Mouse (Mus musculus): ENCODE results near the gene 4930519P11Rik. TPM values are rescaled to one million over a fixed set of nuclear protein-coding genes. Genes with fewer than 3 reads are reported as not detected.

Gene 4930519P11Rik
- total and polyA plus RNA-seq, 3 experiments = not detected

GRCm38 (mm10) chr2:154630531-154630930 is 17.3 kb upstream of the 4930519P11Rik start:
- no peaks in the 10 kb centered on the region for H3K27me3 ChIP-seq (replicated peaks)
- dilution Hi-C loops (cut with MboI; ENCODE audit: extremely low pct_ligation_motif_present, extremely low pct_unique_long_range_greater_than_20kb, low sequenced_read_pairs) (no loop called here), in situ Hi-C loops (cut with MboI; ENCODE audit: low pct_ligation_motif_present, low pct_unique_long_range_greater_than_20kb, low sequenced_read_pairs) (no loop called here)
- TF ChIP-seq CHD2 (IDR thresholded peaks at IDR 0.05; ENCODE audit: low read length) = no peak
- TF ChIP-seq ZNF384 (IDR thresholded peaks at IDR 0.05; ENCODE audit: low read depth, low read length) = no peak
- no peak for TF ChIP-seq JUND (conservative IDR thresholded peaks at IDR 0.05; ENCODE audit: low read depth, low read length)
- no peak for TF ChIP-seq TBP (conservative IDR thresholded peaks at IDR 0.05; ENCODE audit: low read depth, low read length)
- TF ChIP-seq MAX (IDR thresholded peaks at IDR 0.05; ENCODE audit: low read length) = no peak
- TF ChIP-seq HCFC1 (IDR thresholded peaks at IDR 0.05; ENCODE audit: low read depth, low read length) = no peak
- H3K4me3 ChIP-seq (replicated peaks in 1 of 3; ENCODE audit: low read depth in 2 of 3, low read length in 2 of 3, poor library complexity in 1 of 3) = no peak overlapping the region
- no peaks in the 10 kb centered on the region for H3K9me3 ChIP-seq (replicated peaks; ENCODE audit: low read length)
- no peak for DNase-seq (ENCODE audit: extremely low read depth)
- no peaks in the 10 kb centered on the region for H3K79me2 ChIP-seq (replicated peaks; ENCODE audit: control insufficient read depth, extremely low read depth, insufficient read depth, poor library complexity, severe bottlenecking)
- H3K36me3 ChIP-seq (replicated peaks in 1 of 2; ENCODE audit: control insufficient read depth in 1 of 2, insufficient read depth in 1 of 2, low read length in 1 of 2) = peaks cover 0 to 65% of the 10 kb centered on the region in 2 experiments
- no peak overlapping the region for H3K4me2 ChIP-seq (ENCODE audit: insufficient read depth, low read depth, poor library complexity, severe bottlenecking)
- no peak overlapping the region for H3K9ac ChIP-seq (ENCODE audit: insufficient read depth, low read depth)
- H3K27ac ChIP-seq (ENCODE audit: insufficient read depth, low read depth) = no peak overlapping the region
- H3K4me1 ChIP-seq (ENCODE audit: control insufficient read depth in 1 of 2, insufficient read depth in 2 of 2) = no peaks in the 10 kb centered on the region

GRCm38 (mm10) chr2:154624137-154624536 is 10.9 kb upstream of the 4930519P11Rik start:
- no peak for DNase-seq (ENCODE audit: extremely low read depth)
- in situ Hi-C loops (cut with MboI; ENCODE audit: low pct_ligation_motif_present, low pct_unique_long_range_greater_than_20kb, low sequenced_read_pairs) (no loop called here), dilution Hi-C loops (cut with MboI; ENCODE audit: extremely low pct_ligation_motif_present, extremely low pct_unique_long_range_greater_than_20kb, low sequenced_read_pairs) (no loop called here)
- H3K9ac ChIP-seq (ENCODE audit: insufficient read depth, low read depth) = no peak overlapping the region
- no peaks in the 10 kb centered on the region for H3K4me1 ChIP-seq (ENCODE audit: control insufficient read depth in 1 of 2, insufficient read depth in 2 of 2)
- no peak overlapping the region for H3K27ac ChIP-seq (ENCODE audit: insufficient read depth, low read depth)
- H3K4me3 ChIP-seq (replicated peaks in 1 of 3; ENCODE audit: low read depth in 2 of 3, low read length in 2 of 3, poor library complexity in 1 of 3) = no peak overlapping the region
- H3K4me2 ChIP-seq (ENCODE audit: insufficient read depth, low read depth, poor library complexity, severe bottlenecking) = no peak overlapping the region
- H3K36me3 ChIP-seq (replicated peaks in 1 of 2; ENCODE audit: control insufficient read depth in 1 of 2, insufficient read depth in 1 of 2, low read length in 1 of 2) = peaks cover 0 to 47% of the 10 kb centered on the region in 2 experiments
- H3K27me3 ChIP-seq (replicated peaks) = no peaks in the 10 kb centered on the region
- H3K79me2 ChIP-seq (replicated peaks; ENCODE audit: control insufficient read depth, extremely low read depth, insufficient read depth, poor library complexity, severe bottlenecking) = no peaks in the 10 kb centered on the region
- TF ChIP-seq USF2 (conservative IDR thresholded peaks at IDR 0.05; ENCODE audit: low read depth, low read length) (no peak), ZC3H11A (IDR thresholded peaks at IDR 0.05; ENCODE audit: low read depth, low read length) (no peak), CTCF (conservative IDR thresholded peaks at IDR 0.05 in 1 of 2, IDR thresholded peaks at IDR 0.05 in 1 of 2; ENCODE audit: low read depth in 2 of 2, low read length in 2 of 2) (peak in 1 of 2 experiments; percentile 19; a peak in 1 of 4 replicates)
- peaks cover 5% of the 10 kb centered on the region for H3K9me3 ChIP-seq (replicated peaks; ENCODE audit: low read length)

GRCm38 (mm10) chr2:154621684-154622083 is 8.4 kb upstream of the 4930519P11Rik start:
- Histone ChIP-seq H3K27me3 (replicated peaks) (no peaks in the 10 kb centered on the region), H3K36me3 (replicated peaks in 1 of 2; ENCODE audit: control insufficient read depth in 1 of 2, insufficient read depth in 1 of 2, low read length in 1 of 2) (peaks cover 0 to 32% of the 10 kb centered on the region in 2 experiments), H3K4me3 (replicated peaks in 1 of 3; ENCODE audit: low read depth in 2 of 3, low read length in 2 of 3, poor library complexity in 1 of 3) (no peak overlapping the region), H3K79me2 (replicated peaks; ENCODE audit: control insufficient read depth, extremely low read depth, insufficient read depth, poor library complexity, severe bottlenecking) (no peaks in the 10 kb centered on the region), H3K4me1 (ENCODE audit: control insufficient read depth in 1 of 2, insufficient read depth in 2 of 2) (no peaks in the 10 kb centered on the region), H3K9me3 (replicated peaks; ENCODE audit: low read length) (peaks cover 5% of the 10 kb centered on the region), H3K27ac (ENCODE audit: insufficient read depth, low read depth) (no peak overlapping the region), H3K4me2 (ENCODE audit: insufficient read depth, low read depth, poor library complexity, severe bottlenecking) (no peak overlapping the region), H3K9ac (ENCODE audit: insufficient read depth, low read depth) (no peak overlapping the region)
- in situ Hi-C loops (cut with MboI; ENCODE audit: low pct_ligation_motif_present, low pct_unique_long_range_greater_than_20kb, low sequenced_read_pairs) = no loop called here
- DNase-seq (ENCODE audit: extremely low read depth) = no peak
- dilution Hi-C loops (cut with MboI; ENCODE audit: extremely low pct_ligation_motif_present, extremely low pct_unique_long_range_greater_than_20kb, low sequenced_read_pairs) = no loop called here
- no peak for TF ChIP-seq MAX (IDR thresholded peaks at IDR 0.05; ENCODE audit: low read length)
- TF ChIP-seq JUND (conservative IDR thresholded peaks at IDR 0.05; ENCODE audit: low read depth, low read length) = no peak
- TF ChIP-seq GABPA (IDR thresholded peaks at IDR 0.05; ENCODE audit: insufficient replicate concordance, low read depth, low read length) = no peak
- no peak for TF ChIP-seq MXI1 (IDR thresholded peaks at IDR 0.05; ENCODE audit: low read depth, low read length)
- no peak for TF ChIP-seq MAZ (IDR thresholded peaks at IDR 0.05; ENCODE audit: low read depth, low read length)
- TF ChIP-seq USF2 (conservative IDR thresholded peaks at IDR 0.05; ENCODE audit: low read depth, low read length) = no peak
- no peak for TF ChIP-seq MYC (IDR thresholded peaks at IDR 0.05; ENCODE audit: low read depth, low read length)
- no peak for TF ChIP-seq RAD21 (IDR thresholded peaks at IDR 0.05; ENCODE audit: low read depth, low read length)
- TF ChIP-seq MEF2A (IDR thresholded peaks at IDR 0.05; ENCODE audit: borderline replicate concordance, low read depth, low read length) = no peak
- TF ChIP-seq CHD1 (IDR thresholded peaks at IDR 0.05; ENCODE audit: low read depth, low read length) = no peak
- TF ChIP-seq ELF1 (IDR thresholded peaks at IDR 0.05; ENCODE audit: low read depth, low read length) = no peak
- TF ChIP-seq JUN (IDR thresholded peaks at IDR 0.05; ENCODE audit: insufficient read depth, low read depth, low read length) = no peak
- no peak for TF ChIP-seq KAT2A (IDR thresholded peaks at IDR 0.05; ENCODE audit: insufficient replicate concordance, low read length)
- no peak for TF ChIP-seq USF1 (IDR thresholded peaks at IDR 0.05; ENCODE audit: low read depth, low read length)
- no peak for TF ChIP-seq HCFC1 (IDR thresholded peaks at IDR 0.05; ENCODE audit: low read depth, low read length)
- no peak for TF ChIP-seq BHLHE40 (IDR thresholded peaks at IDR 0.05; ENCODE audit: low read depth, low read length)
- TF ChIP-seq ETS1 (conservative IDR thresholded peaks at IDR 0.05; ENCODE audit: low read depth, low read length) = no peak
